Comparison of ENCODE assay signal across 8 mouse cellular contexts in the genomic region with DNA sequence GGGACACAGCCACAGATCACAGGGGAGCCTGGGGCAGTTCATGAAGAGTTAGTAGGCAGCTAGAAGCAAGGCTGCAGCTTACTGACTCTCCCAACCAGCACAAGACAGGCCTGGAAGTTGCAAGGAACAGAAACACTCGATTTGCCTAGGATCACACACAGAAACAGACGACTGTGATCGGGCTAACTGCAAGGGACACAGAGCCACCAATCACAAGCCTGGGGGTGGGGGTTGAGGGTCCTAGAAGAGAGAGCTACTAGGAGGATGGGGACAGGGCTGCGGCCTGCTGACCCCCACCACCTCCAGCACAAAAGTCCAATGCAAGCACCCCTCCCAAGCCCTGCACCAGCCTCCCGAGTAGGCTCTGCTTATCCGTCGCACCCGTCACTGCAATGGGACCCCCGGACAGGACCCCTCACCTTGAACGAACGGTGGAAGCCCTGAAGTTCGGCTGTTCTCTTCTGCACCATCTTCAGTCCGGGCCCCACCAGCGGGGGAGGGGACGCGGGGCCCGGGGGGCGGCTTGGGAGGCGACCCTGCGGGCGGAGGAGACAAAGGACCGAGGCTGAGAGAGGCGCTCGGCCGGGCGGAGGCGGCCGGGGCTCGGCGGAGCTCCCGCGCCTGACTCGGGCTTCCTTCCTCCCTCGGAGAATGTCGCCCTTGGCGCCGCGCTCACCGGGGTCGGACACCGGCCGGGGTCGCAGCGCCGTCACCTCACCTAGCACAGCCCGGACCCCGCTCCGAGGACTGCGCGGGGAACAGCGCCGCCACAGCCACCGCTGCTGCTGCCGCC. TPM values are rescaled to one million over a fixed set of nuclear protein-coding genes. Genes with fewer than 3 reads are reported as not detected.
DNase-seq lines count a peak whose midpoint lies in the region; TF ChIP-seq lines count a peak whose summit lies in the region.

No protein-coding gene starts in this region.

- H3K9ac ChIP-seq in MEL (ENCODE audit: control insufficient read depth, low read depth, low read length, poor library complexity, severe bottlenecking) = peak overlapping the region; percentile 91

- peak; percentile 48 for DNase-seq in kidney, adult 11 months
- no peak for DNase-seq in kidney, adult 8-10 months
- DNase-seq in MEL (ENCODE audit: low read depth, low spot score) = peak; percentile 66
- DNase-seq in forebrain, embryonic 10.5 days (ENCODE audit: extremely low spot score, low spot score) = no peak
- DNase-seq in limb, embryonic 10.5 days (ENCODE audit: low spot score) = peak; percentile 58
- no peak for DNase-seq in thymus, postnatal 36 days
- DNase-seq in gastrocnemius, adult 18-20 months (ENCODE audit: low spot score) = no peak

- H3ac ChIP-seq in myocyte (ENCODE audit: control insufficient read depth, insufficient read length) = peak overlapping the region; percentile 50

- peak overlapping the region; percentile 44 for H3K27ac ChIP-seq in MEL (ENCODE audit: control insufficient read depth, low read depth, low read length)
- peak overlapping the region; percentile 96 for H3K27ac ChIP-seq in forebrain, embryonic 10.5 days
- H3K27ac ChIP-seq in limb, embryonic 10.5 days = peak overlapping the region; percentile 93

- H3K27me3 ChIP-seq in MEL (ENCODE audit: control insufficient read depth in 1 of 2, insufficient read depth in 2 of 2, low read length in 2 of 2) (no peaks in the 10 kb centered on the region), myocyte (ENCODE audit: control insufficient read depth, insufficient read depth, insufficient read length) (no peaks in the 10 kb centered on the region)
- no peaks in the 10 kb centered on the region for H3K27me3 ChIP-seq in forebrain, embryonic 10.5 days (ENCODE audit: poor library complexity, severe bottlenecking)
- no peaks in the 10 kb centered on the region for H3K27me3 ChIP-seq in limb, embryonic 10.5 days (ENCODE audit: low read depth, poor library complexity, severe bottlenecking)

- peaks cover 49% of the 10 kb centered on the region for H3K79me2 ChIP-seq in MEL (ENCODE audit: control insufficient read depth, insufficient read depth, low read length, poor library complexity)
- peaks cover 41% of the 10 kb centered on the region for H3K79me2 ChIP-seq in myocyte (ENCODE audit: control insufficient read depth, insufficient read depth)

- TF ChIP-seq POLR2A in MEL (IDR thresholded peaks at IDR 0.05; ENCODE audit: control insufficient read depth in 1 of 2, insufficient read depth in 1 of 2, low read depth in 1 of 2, low read length in 2 of 2, poor library complexity in 1 of 2) (no peak), myocyte (IDR thresholded peaks at IDR 0.05; ENCODE audit: insufficient read length, low read depth) (no peak)

- H3K4me1 ChIP-seq in MEL (ENCODE audit: control insufficient read depth in 1 of 2, insufficient read depth in 2 of 2, low read length in 2 of 2) = peaks cover 9 to 31% of the 10 kb centered on the region in 2 experiments
- H3K4me1 ChIP-seq in forebrain, embryonic 10.5 days = peaks cover 76% of the 10 kb centered on the region
- peaks cover 77% of the 10 kb centered on the region for H3K4me1 ChIP-seq in limb, embryonic 10.5 days

- TF ChIP-seq CTCF in MEL (IDR thresholded peaks at IDR 0.05 in 2 of 3, conservative IDR thresholded peaks at IDR 0.05 in 1 of 3; ENCODE audit: control insufficient read depth in 1 of 3, insufficient read depth in 1 of 3, low read depth in 2 of 3, low read length in 3 of 3, poor library complexity in 1 of 3, severe bottlenecking in 1 of 3) = no peak

- peaks cover 0 to 25% of the 10 kb centered on the region in 2 experiments; a peak in 3 of 4 replicates for H3K36me3 ChIP-seq in MEL (ENCODE audit: control insufficient read depth in 1 of 2, insufficient read depth in 2 of 2, low read length in 2 of 2)
- H3K36me3 ChIP-seq in forebrain, embryonic 10.5 days (replicated peaks) = peaks cover 36% of the 10 kb centered on the region
- H3K36me3 ChIP-seq in limb, embryonic 10.5 days = peaks cover 41% of the 10 kb centered on the region
- peaks cover 6% of the 10 kb centered on the region for H3K36me3 ChIP-seq in myocyte (ENCODE audit: control insufficient read depth, insufficient read depth)

- peak overlapping the region; percentile 78 for H3K4me2 ChIP-seq in myocyte (ENCODE audit: low read depth)

- no peak for TF ChIP-seq EP300 in MEL (IDR thresholded peaks at IDR 0.05; ENCODE audit: low read depth in 1 of 2, low read length in 2 of 2)

- no peaks in the 10 kb centered on the region for H3K9me3 ChIP-seq in MEL (replicated peaks; ENCODE audit: insufficient read depth, low read length)
- no peaks in the 10 kb centered on the region for H3K9me3 ChIP-seq in forebrain, embryonic 10.5 days
- H3K9me3 ChIP-seq in limb, embryonic 10.5 days (replicated peaks) = no peaks in the 10 kb centered on the region

- H3K4me3 ChIP-seq in MEL (ENCODE audit: control insufficient read depth in 1 of 2, insufficient read depth in 1 of 2, low read depth in 2 of 2, low read length in 2 of 2) (peak overlapping the region; percentile 80 to 95), myocyte (peak overlapping the region; percentile 62)
- peak overlapping the region; percentile 99 for H3K4me3 ChIP-seq in forebrain, embryonic 10.5 days
- peak overlapping the region; percentile 99 for H3K4me3 ChIP-seq in limb, embryonic 10.5 days

- WGBS in forebrain, embryonic 10.5 days = under 1% methylated on average over 40 of the region's 54 CpGs
- WGBS in limb, embryonic 10.5 days = under 1% methylated on average over 42 of the region's 54 CpGs

- TF ChIP-seq RAD21 in MEL (IDR thresholded peaks at IDR 0.05; ENCODE audit: low read depth, low read length) = no peak

TF ChIP-seq in MEL, 35 proteins besides CTCF, POLR2A, EP300 and RAD21:
- 0 out of 2 replicates have a peak, but pooled peaks have one; percentile 27 for TF ChIP-seq MAZ (IDR thresholded peaks at IDR 0.05; ENCODE audit: low read depth, low read length)
- TF ChIP-seq SIN3A (IDR thresholded peaks at IDR 0.05; ENCODE audit: low read length) = peak; percentile 11
- peak; percentile 16; the same call in 1 of the 2 replicates for TF ChIP-seq MXI1 (IDR thresholded peaks at IDR 0.05; ENCODE audit: low read depth, low read length)
- TF ChIP-seq NRF1 (IDR thresholded peaks at IDR 0.05; ENCODE audit: insufficient read depth, low read depth, low read length, poor library complexity, severe bottlenecking) = no peak

TF ChIP-seq in myocyte, 11 proteins besides CTCF, POLR2A, EP300 and RAD21 (continues in another document):
- TF ChIP-seq MYOD1 (IDR thresholded peaks at IDR 0.05; ENCODE audit: control insufficient read depth in 1 of 3, insufficient read length in 2 of 3, low read depth in 2 of 3) = no peak
- TF ChIP-seq TCF3 (IDR thresholded peaks at IDR 0.05; ENCODE audit: insufficient read length, low read depth) = no peak
- TF ChIP-seq TCF12 (IDR thresholded peaks at IDR 0.05; ENCODE audit: insufficient read depth, poor library complexity, severe bottlenecking) = no peak
- TF ChIP-seq REST (IDR thresholded peaks at IDR 0.05; ENCODE audit: insufficient read depth, insufficient read length) = no peak
- TF ChIP-seq USF1 (IDR thresholded peaks at IDR 0.05; ENCODE audit: low read depth) = no peak
- TF ChIP-seq CEBPB (IDR thresholded peaks at IDR 0.05; ENCODE audit: insufficient read depth, poor library complexity, severe bottlenecking) = no peak

RNA-seq across cellular contexts. Expression of a gene that starts 2.3 kb away (rescaled TPM):
- 68.6 and 87.1 TPM in 2 replicates for total RNA-seq in MEL (2012; rRNA removed)
- polyA plus RNA-seq in MEL (2012; ENCODE audit: insufficient read depth in 1 of 2, insufficient read length in 2 of 2, low read depth in 1 of 2, low replicate concordance in 2 of 2, missing spikeins in 1 of 2) (100 to 1,000 TPM in 1 of 2 experiments, 10 to 100 TPM in 1; 47.4 to 184 TPM), myocyte (2012; fragmentation: generic; extraction: Trizol) (119 TPM)
- 91.0 and 100 TPM in 2 replicates for polyA plus RNA-seq in forebrain, embryonic 10.5 days (2016; fragmentation: Nextera tagmentation; extraction: Ambion mirVana)
- polyA plus RNA-seq in limb, embryonic 10.5 days (2016; fragmentation: Nextera tagmentation; extraction: Ambion mirVana) = 137 and 153 TPM in 2 replicates
- total RNA-seq in gastrocnemius, adult 18-20 months (2021) = 100 to 1,000 TPM; 244 to 292 TPM

RNA-seq across cellular contexts. Expression of a gene that starts 18.7 kb away (rescaled TPM):
- 35.4 and 43.1 TPM in 2 replicates for total RNA-seq in MEL (2012; rRNA removed)
- polyA plus RNA-seq in MEL (2012; ENCODE audit: insufficient read depth in 1 of 2, insufficient read length in 2 of 2, low read depth in 1 of 2, low replicate concordance in 2 of 2, missing spikeins in 1 of 2) = 10 to 100 TPM in 1 of 2 experiments, not detected in 1; 81.8 TPM
- polyA plus RNA-seq in forebrain, embryonic 10.5 days (2016; fragmentation: Nextera tagmentation; extraction: Ambion mirVana) = 71.6 and 78.1 TPM in 2 replicates
- polyA plus RNA-seq in limb, embryonic 10.5 days (2016; fragmentation: Nextera tagmentation; extraction: Ambion mirVana) = 84.9 and 98.6 TPM in 2 replicates
- 55.9 TPM for polyA plus RNA-seq in myocyte (2012; fragmentation: generic; extraction: Trizol)
- total RNA-seq in gastrocnemius, adult 18-20 months (2021) = 10 to 100 TPM; 38.5 to 40.0 TPM

RNA-seq across cellular contexts. Expression of a gene that starts 26.2 kb away (rescaled TPM):
- 38.3 and 38.7 TPM in 2 replicates for total RNA-seq in MEL (2012; rRNA removed)
- polyA plus RNA-seq in MEL (2012; ENCODE audit: insufficient read depth in 1 of 2, insufficient read length in 2 of 2, low read depth in 1 of 2, low replicate concordance in 2 of 2, missing spikeins in 1 of 2) = 10 to 100 TPM in 1 of 2 experiments, not detected in 1; 63.4 TPM
- 53.9 and 54.7 TPM in 2 replicates for polyA plus RNA-seq in forebrain, embryonic 10.5 days (2016; fragmentation: Nextera tagmentation; extraction: Ambion mirVana)
- 48.2 and 54.7 TPM in 2 replicates for polyA plus RNA-seq in limb, embryonic 10.5 days (2016; fragmentation: Nextera tagmentation; extraction: Ambion mirVana)
- 25.1 TPM for polyA plus RNA-seq in myocyte (2012; fragmentation: generic; extraction: Trizol)
- total RNA-seq in gastrocnemius, adult 18-20 months (2021) = 1 to 10 TPM; 2.3 to 4.1 TPM

RNA-seq across cellular contexts. Expression of a gene that starts 26.4 kb away (rescaled TPM):
- total RNA-seq in MEL (2012; rRNA removed) = 1.0 and 1.5 TPM in 2 replicates
- polyA plus RNA-seq in MEL (2012; ENCODE audit: insufficient read depth in 1 of 2, insufficient read length in 2 of 2, low read depth in 1 of 2, low replicate concordance in 2 of 2, missing spikeins in 1 of 2) (1 to 10 TPM in 1 of 2 experiments, not detected in 1; 3.8 TPM), myocyte (2012; fragmentation: generic; extraction: Trizol) (1.9 TPM)
- polyA plus RNA-seq in forebrain, embryonic 10.5 days (2016; fragmentation: Nextera tagmentation; extraction: Ambion mirVana) = 7.7 and 10.9 TPM in 2 replicates
- 8.6 and 10.8 TPM in 2 replicates for polyA plus RNA-seq in limb, embryonic 10.5 days (2016; fragmentation: Nextera tagmentation; extraction: Ambion mirVana)
- total RNA-seq in gastrocnemius, adult 18-20 months (2021) = 1 to 10 TPM in 1 of 2 experiments, under 1 TPM in 1; 0.91 to 1.9 TPM

RNA-seq across cellular contexts. Expression of a gene that starts 53.0 kb away (rescaled TPM):
- total RNA-seq in MEL (2012; rRNA removed) = 125 and 132 TPM in 2 replicates
- polyA plus RNA-seq in MEL (2012; ENCODE audit: insufficient read depth in 1 of 2, insufficient read length in 2 of 2, low read depth in 1 of 2, low replicate concordance in 2 of 2, missing spikeins in 1 of 2) (100 to 1,000 TPM in 1 of 2 experiments, not detected in 1; 231 TPM), myocyte (2012; fragmentation: generic; extraction: Trizol) (178 TPM)
- 123 and 133 TPM in 2 replicates for polyA plus RNA-seq in forebrain, embryonic 10.5 days (2016; fragmentation: Nextera tagmentation; extraction: Ambion mirVana)
- polyA plus RNA-seq in limb, embryonic 10.5 days (2016; fragmentation: Nextera tagmentation; extraction: Ambion mirVana) = 237 and 255 TPM in 2 replicates
- total RNA-seq in gastrocnemius, adult 18-20 months (2021) = 100 to 1,000 TPM in 1 of 2 experiments, 10 to 100 TPM in 1; 97.2 to 128 TPM

Comparison
In these comparisons a context has a peak if more than half of its experiments do, and no peak if none do; other contexts are left out.
1. DNase-seq: peak in kidney, adult 11 months (single experiment), MEL (single experiment) and limb, embryonic 10.5 days (single experiment); none in kidney, adult 8-10 months (0 of 2), forebrain, embryonic 10.5 days (single experiment), thymus, postnatal 36 days (0 of 2) and gastrocnemius, adult 18-20 months (single experiment).
2. H3K27ac ChIP-seq: peak in every context shown above with its lines; median percentile 96 in forebrain, embryonic 10.5 days; 93 in limb, embryonic 10.5 days; 44 in MEL.
3. Peak in every context shown above with its lines, with median percentiles within 50 percentile points of each other: H3K4me3 ChIP-seq.